Mouse (Mus musculus) ES-CJ7 (cell line): ENCODE measurements around the gene Coa6.
A peak's percentile ranks its signal among the peaks of the same experiment; 100 is the strongest.

Experiments used
- DNase-seq: peaks from one replicate; pipeline ENCODE4 v3.0.0; 2011; ENCODE audit warnings: low read depth, low spot score

Coa6 gene

DNA sequence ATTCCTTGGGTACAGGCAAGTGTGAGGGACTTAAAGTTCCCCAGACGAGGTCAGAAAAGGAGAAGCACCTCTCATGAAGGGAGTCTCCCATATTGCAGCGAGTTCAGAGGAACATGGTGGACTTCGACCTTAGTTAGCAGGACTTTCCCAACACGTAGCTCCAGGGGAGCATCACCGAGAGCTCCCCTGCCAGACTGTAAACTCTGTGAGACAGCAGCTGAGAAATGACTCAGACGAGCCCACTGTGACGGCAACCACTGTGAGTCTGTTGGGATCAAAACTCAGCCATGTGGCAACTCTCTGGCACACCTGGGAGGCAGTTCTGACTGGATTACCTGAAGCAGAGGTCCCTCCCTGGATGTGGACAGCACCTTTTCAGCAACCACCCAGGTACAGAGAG is 41.8 kb downstream of the Coa6 start:
- DNase-seq: no peak

DNA sequence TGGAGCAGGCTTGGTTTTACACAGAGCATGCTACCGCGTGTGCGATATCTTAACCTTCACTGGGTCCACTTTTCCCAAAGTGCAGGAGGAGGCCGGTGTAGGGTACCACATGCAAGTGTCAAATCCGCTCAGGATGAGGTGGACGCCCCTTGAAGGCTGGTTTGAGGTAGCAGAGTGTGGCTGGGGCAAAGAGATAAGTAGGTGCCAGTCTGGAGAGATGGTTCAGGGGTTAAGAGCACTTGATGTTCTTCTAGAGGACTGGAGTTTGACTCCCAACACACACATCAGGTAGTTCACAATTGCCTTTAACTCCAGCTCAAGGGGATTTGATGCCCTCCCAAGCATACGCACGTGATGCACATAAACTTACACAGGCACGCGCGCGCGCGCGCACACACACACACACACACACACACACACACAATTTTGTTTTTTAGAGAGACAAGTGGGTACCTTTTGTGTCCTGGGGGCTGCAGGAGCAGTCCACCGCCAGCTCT is 51.5 kb downstream of the Coa6 start:
- DNase-seq: peak; percentile 38

DNA sequence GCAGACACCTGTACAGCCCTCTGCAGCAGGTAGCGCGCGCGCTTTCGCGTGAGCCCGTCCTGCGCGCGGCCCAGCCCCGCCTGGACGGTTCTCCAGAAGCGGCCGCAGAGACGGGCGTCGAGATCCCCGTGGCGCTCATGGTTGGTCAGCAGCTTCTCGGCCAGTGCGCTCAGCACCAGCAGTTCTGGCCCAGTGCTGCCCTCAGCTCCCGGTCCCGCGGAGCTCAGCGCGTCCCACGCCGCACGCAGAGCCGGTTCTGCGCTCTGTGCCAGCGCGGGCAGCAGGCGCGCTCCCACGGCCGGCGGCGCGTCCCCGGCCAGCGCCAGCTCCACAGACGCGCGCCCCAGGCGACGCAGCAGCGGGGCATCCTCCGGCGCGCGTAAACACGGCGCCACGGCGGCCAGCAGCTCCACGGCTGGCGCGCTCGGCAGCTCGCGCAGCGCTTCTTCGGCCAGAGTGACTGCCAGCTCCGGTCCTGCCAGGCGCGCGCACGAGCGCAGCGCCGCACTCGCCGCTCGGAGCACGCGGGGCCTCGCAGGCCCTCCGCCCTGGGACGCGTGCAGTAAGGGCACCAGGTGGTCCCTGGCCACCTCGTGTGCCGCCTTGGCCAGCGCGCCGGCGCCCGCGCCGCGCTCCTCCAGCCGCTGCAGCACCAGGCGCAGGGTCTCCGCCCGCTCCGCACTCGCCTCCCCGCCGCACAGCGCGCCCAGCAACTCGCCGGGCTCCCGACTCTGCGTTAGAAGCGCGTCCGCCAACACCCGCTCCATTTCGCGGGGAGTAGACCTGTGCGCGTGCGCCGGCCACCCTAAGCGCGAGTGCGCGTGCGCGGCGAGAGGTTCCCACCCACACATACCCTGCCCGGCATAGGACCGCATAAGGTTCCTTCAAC is 52.2 kb downstream of the Coa6 start, which contains the start of gene Tarbp1:
Gene Tarbp1 (minus strand): TSS at position 767 of the 889 bp plus-strand sequence.
- DNase-seq: peak; percentile 94
